Mouse (Mus musculus) layer of hippocampus, postnatal 36 days (tissue): ENCODE results near the gene Pitpna. TPM values are rescaled to one million over a fixed set of nuclear protein-coding genes. Genes with fewer than 3 reads are reported as not detected.

Experiments
- DNase-seq, 2 experiments: peaks; one replicate each; pipeline ENCODE4 v3.0.0; 2022
- total RNA-seq, 2 experiments: library from RNA; stranded (reverse); gene quantifications; 2 replicates each; pipeline ENCODE4 v1.2.3; 2021

Gene Pitpna
- total RNA-seq, 2 experiments from 2014 or later, result 283 to 291 TPM

DNA sequence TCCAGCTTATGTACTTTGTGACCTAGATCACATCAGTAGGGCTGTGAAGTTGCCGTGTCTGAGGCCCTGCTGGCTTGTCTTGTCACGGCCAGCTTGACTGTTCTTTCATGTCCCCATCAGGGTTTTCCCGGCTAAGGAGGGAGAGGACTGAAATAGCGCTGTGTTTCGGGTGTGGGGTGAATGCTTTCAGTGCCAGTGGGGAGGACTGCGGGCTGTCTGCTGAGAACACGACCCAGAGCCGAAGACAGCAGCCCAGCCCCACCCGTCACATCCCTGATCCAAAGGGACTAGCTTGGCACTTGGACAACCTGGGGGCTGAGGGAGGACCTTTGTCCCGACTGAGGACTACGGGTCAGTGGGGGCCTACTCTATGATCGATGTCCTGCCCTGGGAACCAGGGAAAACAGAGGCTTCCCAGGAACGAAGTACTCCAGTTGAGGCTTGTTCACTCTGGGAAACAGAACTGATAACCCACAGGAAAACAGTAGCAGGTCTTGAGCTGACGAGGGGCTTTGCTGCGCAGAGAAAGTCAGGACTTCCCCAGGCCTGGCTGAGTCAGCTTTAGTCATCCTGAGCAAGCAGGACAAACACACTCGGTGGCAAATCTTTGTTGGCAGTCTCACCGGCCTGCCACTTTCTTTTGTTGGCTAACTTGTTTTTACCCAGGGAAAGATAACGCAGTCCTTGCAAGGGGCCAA, 23.9 kb upstream of the Pitpna start:
- DNase-seq, result no peak

DNA sequence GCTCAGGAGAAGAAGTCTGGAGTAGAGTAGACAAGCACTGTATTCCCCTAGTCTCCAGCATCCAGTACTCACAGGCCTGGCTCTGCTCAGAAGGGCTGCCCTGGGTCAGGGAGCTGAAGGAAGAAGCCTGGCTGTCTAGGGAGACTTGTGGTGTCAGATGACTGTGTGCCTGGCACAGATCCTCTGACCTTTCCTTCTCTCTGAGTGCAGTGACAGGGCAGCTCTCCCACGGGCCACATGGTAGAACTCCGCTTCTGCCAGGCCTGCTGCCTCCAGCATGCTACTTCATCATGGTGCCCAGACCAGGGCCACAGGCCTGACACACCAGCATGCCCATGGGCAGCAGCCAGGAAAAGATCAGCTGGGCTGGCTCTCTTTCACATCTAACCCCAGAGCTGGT, 22.0 kb upstream of the Pitpna start:
- no peak for DNase-seq

DNA sequence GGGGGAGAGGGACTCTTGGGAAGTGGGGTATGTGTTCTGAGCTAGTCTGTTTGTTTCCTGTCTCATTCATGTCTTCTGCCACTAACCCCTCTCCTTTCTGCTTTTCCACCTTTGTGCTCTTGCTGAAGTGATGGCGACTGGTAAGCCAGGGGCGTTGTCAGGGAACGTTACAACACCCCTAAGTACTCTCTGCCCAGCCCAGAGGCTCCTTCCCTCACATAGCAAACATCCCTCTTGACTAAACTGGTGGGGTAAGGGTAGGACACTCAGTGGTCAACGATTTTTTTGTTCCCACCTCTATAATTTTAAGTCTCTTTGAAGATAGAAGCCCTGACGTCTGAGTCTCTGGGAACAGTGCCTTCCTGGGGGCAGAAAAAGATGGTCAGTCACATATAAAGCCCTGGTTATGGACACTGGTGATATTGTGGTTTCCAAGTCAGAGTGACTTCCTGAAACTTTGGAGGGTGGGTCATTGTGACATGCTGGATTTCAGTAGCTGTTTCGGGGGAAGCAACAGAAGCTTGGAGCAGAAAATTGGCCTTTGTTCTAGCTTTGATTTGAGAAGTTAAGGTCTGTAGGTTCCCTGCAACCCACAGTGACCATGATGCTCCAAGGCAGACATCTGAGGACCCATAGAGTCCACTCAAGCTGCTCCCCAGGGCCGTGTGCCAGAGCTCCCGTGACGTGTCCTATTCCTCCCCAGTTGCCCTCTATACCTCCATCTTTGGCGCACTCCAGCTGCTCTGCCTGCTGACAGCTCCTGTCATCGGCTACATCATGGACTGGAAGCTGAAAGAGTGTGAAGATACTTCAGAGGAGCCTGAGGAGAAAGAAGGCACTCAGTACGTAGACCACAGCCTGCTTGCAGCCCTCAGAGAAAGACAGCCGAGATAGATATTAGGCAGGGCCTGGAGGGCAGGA, 21.4 kb upstream of the Pitpna start:
- no peak for DNase-seq

DNA sequence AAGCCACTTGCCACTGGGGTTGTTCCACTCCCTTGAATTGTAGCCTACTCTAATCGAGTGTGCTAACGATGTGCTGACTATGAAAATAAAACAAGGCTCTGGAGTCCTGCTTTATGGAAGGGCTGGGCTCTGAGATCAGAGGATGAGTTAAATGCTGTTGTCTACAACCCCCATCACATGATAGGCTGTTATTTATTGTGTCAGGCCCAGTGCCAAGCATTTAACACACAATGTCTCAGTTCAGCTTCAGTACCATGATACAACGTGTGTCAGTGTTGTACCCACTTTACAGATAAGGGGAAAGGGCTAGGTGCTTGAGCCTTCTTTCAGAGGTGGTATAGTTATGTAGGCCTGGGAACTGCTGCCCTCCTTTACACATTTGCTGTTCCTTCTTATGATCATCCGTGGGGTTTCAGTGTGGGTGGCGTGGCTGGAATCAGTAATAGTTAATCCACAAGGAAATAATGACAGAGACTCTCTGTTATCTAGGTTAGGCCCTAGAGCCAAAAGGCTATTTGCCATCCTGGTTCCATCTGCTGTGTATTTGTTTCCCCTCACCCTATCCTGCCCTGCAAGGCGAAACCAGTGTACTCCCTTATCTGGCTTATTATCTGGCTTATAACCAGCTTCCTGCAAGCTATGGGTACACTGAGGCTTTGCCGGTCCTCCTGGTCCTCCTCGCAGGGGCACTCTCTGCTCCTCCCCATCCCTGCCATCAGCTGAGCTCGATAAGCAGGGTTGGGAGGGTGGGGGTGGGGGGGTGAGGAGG, 20.4 kb upstream of the Pitpna start:
- no peak for DNase-seq

DNA sequence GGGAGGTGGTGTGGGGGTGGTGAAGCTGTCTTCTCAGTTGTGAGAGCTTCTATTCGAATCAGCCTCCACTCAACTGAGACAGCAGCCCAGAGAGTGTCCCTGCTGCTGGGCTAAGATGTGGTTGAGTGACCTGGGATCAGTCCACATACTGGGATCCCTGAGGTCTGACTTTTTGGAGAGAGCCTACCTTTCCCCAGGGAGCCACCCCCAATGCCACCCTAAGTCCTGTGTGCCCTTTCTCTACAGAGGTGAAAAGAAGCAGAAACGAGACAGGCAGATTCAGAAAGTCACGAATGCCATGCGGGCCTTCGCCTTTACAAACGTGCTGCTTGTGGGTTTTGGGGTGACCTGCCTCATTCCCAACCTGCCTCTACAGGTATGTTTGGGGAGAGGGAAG, 19.8 kb upstream of the Pitpna start:
- DNase-seq, result no peak

DNA sequence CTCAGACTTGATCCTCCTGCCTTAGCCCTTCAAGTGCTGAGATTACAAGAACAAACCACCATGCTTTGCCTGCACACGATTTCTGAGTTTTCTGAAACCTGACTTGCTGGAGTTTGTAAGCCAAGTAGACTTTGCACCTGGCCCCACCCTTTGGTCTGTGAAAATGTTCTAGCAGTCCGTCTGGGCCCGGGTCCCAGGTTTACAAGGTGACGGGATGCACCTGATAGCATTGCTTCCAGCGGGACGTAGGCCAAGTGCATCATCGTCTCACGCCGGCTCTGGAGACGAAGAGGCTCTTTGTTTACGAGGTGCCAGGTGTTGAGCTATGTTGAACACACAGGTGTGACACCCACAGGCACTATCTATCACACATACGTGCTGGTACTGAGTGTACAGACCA, 18.9 kb upstream of the Pitpna start:
- DNase-seq, result no peak

DNA sequence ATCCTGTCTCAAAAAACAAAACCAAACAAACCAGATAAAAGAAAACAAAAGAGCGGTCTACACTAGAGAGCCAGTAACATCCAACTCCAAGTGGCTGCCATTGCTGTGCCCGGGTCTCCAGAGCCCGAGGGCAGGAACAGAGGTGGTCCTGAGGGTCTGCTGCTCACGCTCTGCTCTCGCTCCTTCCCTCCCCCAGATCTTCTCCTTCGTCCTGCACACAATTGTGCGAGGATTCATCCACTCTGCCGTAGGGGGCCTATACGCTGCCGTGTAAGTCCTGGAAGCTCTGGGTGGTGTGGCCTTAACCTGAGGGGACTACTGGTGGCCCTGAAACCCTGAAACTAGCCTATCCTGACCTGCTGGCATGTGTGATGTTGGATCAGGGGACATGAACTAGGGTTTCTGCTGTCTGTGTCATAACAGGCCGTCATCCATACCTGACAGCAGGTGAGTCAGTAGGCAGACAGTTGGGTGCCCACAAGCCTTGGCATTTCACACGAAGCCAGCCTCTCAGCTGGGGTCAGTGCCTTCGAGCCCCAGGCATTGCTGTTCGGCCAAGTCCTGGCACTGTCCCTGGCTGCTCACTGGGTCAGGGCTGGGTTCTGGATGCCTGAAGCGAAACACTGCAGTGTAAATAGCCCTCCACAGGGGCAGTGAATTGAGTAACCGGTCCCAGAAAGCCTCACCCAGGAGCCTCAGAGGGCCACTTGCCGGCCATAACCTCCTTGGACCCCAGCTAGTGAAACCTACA, 17.3 kb upstream of the Pitpna start:
- DNase-seq, result no peak

DNA sequence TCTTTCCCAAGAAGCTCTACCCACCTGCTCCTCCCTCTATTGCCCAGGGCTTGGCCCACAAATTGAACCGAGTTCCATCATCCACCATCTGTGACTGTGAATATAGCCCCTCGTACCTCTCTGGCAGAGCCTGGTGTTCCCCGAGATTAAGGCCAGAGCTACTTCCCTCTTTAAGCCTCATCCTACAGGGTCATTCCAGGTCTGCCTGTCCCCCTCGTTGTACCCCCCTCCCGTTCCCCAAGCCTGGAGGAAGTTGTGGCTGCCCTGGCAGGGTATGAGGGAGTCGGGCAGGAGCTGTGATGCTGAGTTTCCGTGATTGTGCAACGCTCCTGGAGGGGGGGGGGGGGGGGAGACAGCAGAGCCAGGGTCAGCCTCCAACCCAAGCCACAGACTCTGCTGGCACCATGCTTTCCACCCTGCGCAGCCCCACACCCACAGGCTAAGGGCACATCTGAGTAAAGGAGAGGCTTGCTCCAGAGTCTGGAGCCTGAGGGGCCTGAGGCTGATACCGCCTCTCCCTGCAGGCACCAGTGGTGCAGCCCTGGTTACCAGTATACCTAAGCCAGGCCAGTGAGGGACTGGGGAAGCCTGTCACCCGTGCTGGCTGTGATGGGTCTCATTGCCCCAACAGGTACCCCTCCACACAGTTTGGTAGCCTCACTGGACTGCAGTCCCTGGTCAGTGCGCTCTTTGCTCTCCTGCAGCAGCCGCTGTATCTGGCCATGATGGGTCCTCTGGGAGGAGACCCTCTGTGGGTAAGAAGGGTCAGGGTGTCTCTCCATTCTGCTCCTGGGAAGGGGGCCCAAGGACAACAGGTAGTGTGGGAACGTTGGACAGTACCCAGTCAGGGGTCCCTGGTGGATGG, 16.5 kb upstream of the Pitpna start:
- no peak for DNase-seq

DNA sequence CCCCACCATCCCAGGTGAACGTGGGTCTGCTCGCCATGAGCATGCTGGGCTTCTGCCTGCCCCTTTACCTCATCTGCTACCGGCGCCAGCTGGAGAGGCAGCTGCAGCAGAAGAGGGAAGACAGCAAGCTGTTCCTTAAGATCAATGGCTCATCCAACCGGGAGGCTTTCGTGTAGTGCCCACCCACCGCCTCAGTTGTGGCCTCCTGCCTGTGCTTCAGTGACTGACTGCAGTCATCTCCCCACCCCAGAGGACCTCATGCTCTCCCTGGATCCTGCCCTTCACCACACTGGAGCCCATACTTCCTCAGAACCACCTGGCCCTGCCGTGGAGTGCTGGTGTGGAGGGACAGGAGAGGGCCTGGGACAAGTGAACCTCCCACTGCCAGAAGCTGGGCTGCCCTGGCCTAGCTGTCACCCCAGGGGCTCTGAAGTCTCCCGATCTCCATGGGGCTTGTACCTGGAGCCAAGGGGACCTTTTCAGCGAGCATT, 15.6 kb upstream of the Pitpna start:
- peak in 1 of 2 experiments; percentile 48 for DNase-seq

DNA sequence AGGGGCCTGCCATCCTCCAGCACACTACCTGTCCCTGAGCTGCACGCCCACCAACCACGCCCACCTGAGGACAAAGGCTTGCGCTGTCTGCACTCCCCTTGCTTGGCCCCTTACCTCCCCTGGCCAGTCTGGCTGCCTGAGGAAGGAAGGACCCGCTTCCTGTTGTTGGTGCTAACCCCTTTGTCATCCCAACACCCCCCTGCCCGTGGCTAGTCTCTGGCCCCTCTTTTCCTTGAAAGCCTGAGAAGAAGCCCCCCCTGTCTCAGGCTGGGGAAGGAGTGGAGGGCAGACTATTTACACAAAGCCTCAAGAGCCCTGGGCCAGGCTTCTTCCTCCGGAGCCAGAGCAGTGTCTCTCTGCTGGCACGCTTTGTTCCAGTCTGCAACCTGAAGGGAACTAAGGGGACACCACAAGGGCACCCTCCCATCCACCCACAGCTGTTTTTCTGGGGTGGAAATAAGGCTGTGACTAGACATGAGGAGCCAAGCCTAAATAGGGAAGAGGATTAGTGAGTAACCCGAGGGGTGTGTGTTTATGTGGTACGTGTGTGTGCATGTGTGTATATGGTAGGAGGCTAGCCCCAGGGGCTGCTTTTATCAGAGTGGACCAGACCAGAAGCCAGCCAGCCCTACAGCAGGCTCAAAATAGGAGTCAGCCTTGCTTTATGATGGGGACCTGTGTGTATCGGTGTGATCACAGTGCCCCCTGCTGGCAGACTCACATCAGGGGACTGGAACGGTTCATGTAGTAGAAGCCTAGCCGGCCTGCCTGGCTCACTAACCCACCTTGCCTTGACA, 14.8 kb upstream of the Pitpna start:
- DNase-seq, result peak; percentile 90 to 92

DNA sequence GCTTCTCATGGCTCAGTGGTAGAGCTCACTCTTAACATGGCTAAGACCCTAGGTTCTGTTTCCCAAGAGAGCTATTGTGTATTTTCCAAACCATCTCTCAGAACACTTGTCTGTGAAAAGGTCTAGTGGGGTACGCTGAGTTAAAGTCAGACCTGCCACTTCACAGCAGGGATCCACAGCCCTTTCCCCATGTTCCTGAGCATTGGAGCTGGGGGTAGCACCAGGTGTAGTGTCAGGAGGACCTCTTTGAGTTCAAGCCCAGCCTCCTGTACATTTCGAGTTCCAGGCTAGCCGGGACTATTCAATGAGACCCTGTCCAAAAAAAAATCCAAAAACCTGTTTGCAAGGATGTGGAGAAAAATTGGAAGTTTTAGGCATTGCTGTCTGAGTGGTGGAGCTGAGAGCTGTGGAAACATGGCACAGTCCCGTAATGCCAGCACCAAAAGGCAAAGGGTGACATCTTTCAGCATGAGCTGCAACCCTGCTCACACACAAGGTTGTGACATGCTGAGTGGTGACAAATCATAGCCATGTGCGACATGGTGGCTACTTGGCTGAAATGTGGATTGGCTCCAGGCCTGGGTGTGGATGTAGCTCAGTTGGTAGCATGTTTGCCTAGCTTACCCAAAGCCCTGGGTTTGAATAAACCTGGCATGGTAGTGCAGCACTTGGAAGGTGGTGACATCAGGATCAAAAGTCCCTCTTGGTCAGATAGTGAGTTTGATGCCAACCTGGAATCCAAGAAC, 13.3 kb upstream of the Pitpna start:
- no peak for DNase-seq

DNA sequence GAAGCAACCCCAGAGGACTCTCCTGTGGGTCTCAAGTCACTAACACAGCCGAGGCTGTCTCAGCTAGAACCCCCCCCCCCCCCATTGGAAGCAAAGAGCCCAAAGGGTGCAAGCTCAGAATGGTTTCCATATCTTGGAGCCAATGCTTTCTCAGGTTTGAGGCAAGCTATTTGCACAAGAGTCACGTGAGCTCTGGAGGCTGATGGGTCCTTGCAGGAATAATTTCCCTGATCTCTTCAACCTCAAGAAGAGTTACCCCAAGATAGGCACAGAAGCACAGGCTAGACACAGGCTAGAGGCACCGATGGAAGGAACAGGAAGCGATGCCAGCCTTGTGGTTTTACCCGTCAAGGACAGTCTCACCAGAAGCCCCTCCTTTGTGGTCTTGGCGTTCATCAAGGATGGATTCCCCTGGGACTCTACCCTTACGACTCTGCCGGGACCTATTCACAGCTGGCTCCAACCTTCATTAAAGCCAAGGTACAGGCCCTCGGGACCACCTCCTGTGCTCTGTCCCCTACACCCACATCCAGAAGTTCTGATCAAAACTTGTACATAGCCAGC, 12.3 kb upstream of the Pitpna start:
- DNase-seq, result no peak

DNA sequence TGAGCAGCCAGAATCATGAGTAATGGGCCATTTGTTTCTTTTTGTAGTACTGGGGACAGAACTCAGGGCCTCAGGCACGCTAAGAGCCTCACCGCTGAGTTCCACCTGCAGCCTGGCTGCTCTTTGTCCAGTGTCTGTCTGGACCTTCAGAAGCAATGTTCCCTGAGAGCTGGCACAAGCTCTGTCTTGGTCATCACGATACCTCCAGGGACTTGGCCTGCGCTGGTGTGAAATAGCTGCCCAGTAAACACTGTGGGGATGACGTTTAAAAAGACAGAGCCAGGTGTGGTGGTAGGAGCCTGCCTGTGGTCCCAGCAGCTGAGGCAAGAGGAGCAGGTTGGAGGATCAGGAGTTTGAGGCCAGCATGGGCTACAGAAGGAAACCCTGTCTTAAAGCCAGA, 9.3 kb upstream of the Pitpna start:
- DNase-seq, result no peak

DNA sequence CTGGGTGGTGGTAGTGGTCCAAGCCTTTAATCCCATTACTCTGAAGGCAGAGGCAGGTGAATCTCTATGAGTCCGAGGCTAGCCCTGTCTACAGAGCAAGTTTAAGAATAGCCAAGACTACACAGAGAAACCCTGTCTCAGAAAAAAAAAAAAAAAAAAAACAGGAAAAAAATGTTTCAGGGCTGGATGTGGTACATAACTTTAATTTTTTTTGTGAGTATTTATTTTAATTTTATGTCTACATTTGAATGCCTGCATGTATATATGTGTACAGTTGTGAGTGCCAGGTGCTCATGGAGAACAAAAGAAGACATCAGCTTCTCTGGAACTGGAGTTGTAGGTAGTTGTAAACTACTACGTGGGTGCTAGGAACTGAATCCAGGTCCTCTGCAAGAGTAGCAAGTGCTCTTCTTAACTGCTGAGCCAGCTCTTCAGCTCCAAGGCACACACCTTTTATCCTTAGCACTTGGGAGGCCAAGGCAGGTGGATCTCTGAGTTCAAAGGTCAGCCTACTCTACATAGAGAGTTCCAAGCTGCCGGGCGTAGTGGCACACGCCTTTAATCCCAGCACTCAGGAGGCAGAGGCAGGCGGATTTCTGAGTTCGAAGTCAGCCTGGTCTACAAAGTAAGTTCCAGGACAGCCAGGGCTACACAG, 6.3 kb upstream of the Pitpna start:
- DNase-seq, result no peak

DNA sequence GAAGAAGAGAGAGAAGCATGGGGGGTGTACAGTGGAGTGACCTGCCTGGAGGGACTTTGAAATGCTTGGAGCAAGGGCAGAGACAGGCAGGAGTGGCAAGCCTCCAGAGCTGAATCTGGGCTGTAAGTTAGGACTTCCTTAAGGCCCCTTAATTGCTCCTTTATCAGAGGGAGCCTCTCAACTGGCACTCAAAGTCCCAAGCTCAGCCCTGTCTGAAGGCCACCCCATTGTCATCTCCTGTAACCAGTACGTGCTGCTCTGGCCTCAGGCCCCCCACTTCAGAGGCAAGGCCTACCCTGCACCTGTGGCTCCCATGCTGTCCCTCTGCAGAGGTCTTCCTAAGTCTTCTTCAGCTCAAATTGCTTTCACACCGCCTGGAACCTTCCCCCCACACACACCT, 4.4 kb upstream of the Pitpna start:
- DNase-seq, result no peak

DNA sequence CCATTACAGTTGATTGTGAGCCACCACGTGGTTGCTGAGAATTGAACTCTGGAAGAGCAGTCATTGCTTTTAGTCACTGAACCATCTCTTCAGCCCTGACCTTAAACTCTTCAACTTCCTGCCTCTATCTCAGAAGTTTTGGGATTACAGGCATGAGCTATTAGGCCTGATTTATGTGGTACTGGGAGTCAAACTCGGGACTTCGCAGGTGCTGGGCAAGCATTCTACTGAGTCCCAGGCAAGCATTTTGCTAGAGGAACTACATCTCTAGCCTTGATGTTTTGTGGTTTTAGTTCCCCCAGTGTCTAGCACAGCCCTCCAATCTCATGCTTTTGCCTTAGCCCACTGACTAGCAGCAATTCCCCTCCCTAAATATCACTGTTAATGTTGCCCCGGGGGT, 2.8 kb upstream of the Pitpna start:
- DNase-seq, result no peak

DNA sequence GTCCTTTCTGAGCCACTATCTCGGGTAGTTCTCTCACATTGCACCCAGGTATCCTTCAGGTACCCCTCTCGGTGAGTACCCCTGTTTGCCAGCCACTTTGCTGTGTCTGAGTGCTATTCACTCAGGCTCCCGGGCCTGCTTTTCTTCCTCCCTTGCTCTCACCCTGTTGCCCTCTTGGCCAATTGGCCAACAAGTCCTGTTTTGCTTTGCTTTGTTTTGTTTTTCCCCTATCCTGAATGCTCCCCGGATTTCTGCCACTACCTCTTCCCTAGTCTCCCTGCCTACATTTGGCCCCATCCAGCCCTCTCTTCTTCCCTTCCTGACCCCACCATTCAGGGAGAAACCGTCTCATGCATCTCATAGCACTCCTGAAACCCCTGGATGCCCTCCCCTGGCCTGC, 1.9 kb upstream of the Pitpna start:
- DNase-seq, result no peak

DNA sequence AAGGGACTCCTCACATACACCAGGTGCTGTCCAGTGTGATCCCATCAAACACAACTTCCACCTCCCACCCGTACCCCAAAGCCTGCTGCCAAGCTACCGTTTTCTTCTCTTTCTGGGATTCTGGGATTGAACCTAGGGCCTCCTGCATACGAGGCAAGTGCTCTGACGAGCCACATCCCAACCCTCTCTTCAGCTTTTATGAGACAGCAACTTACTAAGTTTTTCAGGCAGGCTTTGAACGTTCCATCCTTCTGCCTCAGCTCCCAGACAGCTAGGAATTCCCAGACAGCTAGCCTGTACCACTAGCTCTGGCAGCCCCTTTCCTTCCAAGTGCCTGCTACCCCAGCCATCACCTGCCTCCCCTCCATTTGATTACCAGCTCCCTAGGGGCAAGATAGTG, 934 bp upstream of the Pitpna start:
- no peak for DNase-seq
